Mouse (Mus musculus) hindbrain, embryonic 15.5 days (tissue): ENCODE results near the gene Cdkal1. TPM values are rescaled to one million over a fixed set of nuclear protein-coding genes. Genes with fewer than 3 reads are reported as not detected.

Experiments
- ATAC-seq: fragments of 200-750 bp; cut with Nextera tagmentation; 2 replicates; pipeline ENCODE4 v1.8.0; 2017; ENCODE audit warnings: low read depth, moderate number of reproducible peaks, moderate TSS enrichment; ENCODE audit not compliant: low FRiP score
- H3K27ac ChIP-seq: fragments of 300-500 bp; sonication (generic); replicated peaks from 2 replicates; pipeline ENCODE4 v1.5.1; 2015; ENCODE audit warnings: mild to moderate bottlenecking, inconsistent platforms
- H3K27me3 ChIP-seq: fragments of 300-500 bp; sonication (generic); 2 replicates; pipeline ENCODE4 v1.6.1; 2015; ENCODE audit warnings: control low read depth, inconsistent platforms
- H3K36me3 ChIP-seq: fragments of 300-500 bp; sonication (generic); 2 replicates; pipeline ENCODE4 v1.6.1; 2015; ENCODE audit warnings: control low read depth, inconsistent platforms
- H3K4me1 ChIP-seq: fragments of 300-500 bp; sonication (generic); replicated peaks from 2 replicates; pipeline ENCODE4 v1.6.1; 2015; ENCODE audit warnings: control low read depth, inconsistent platforms
- H3K4me2 ChIP-seq: fragments of 300-500 bp; sonication (generic); 2 replicates; pipeline ENCODE4 v1.6.1; 2015; ENCODE audit warnings: moderate library complexity, mild to moderate bottlenecking, inconsistent platforms
- H3K4me3 ChIP-seq: fragments of 300-500 bp; sonication (generic); 2 replicates; pipeline ENCODE4 v1.5.1; 2015; ENCODE audit warnings: mild to moderate bottlenecking, inconsistent platforms
- H3K9ac ChIP-seq: fragments of 300-500 bp; sonication (generic); 2 replicates; pipeline ENCODE4 v1.6.1; 2015; ENCODE audit warnings: inconsistent platforms
- H3K9me3 ChIP-seq: fragments of 300-500 bp; sonication (generic); 2 replicates; pipeline ENCODE4 v1.6.1; 2016; ENCODE audit warnings: control low read depth, inconsistent platforms
- WGBS: fragments of 180-500 bp; shearing (Covaris S2); methylation state at CpG from one replicate; pipeline ENCODE4 v1.1.7; 2015; 5-methylcytosine and 5-hydroxymethylcytosine counted together
- polyA plus RNA-seq: library from polyadenylated mRNA; unstranded; fragments of >200 nt; fragmentation: Nextera tagmentation; extraction: Ambion mirVana; gene quantifications from 2 replicates; pipeline ENCODE4 v1.2.1, GENCODE M21; 2015

Gene Cdkal1
- polyA plus RNA-seq, 1 experiment from 2014 or later: 20.2 TPM

DNA sequence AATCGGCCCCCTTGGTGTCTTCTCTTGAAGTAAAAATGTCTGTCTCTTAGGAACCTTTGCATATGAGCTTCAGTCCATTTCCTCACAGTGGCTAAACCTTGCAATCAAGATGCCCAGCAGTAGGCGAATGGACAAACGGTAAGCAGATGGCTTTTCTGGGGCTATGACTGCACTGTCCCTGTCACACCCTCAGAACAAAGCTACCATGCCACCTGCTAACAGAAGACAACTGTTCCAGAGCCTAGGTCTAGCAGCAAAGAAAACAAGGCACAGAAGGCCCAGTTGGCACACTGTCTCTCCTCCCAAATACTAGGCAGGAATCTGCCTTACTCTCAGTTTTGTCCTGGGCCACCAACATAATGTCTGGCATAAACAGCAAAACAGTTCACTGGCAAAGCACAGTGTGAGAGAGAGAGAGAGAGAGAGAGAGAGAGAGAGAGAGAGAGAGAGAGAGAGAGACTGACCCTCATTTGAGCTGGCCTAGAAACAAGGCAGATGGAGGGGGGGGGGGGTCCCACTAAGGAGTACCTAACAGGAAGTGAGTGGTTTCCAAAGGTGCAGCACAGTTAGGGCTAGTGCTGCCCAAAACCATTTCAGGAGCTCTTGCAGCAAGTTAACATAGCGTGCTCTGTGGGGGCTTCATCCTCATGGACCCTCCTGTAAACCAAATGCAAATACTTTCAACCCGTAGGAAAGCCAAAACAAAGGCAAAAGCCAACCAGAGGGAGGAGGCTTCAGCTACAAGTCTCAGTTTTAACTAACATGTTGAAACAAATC, 95.6 kb downstream of the Cdkal1 start:
- Histone ChIP-seq H3K9me3 (no peaks in the 10 kb centered on the region), H3K27me3 (no peaks in the 10 kb centered on the region), H3K4me2 (no peak overlapping the region), H3K4me1 (peaks cover 7% of the 10 kb centered on the region; the same call in 1 of the 2 replicates), H3K4me3 (no peak overlapping the region), H3K9ac (no peak overlapping the region), H3K36me3 (no peaks in the 10 kb centered on the region), H3K27ac (peak overlapping the region; percentile 53; the same call in 1 of the 2 replicates)
- WGBS: 59% methylated on average over 5 of the region's 5 CpGs
- ATAC-seq: peak; percentile 72; the same call in 1 of the 2 replicates

GRCm38 (mm10) chr13:29756052-29756451, 99.4 kb downstream of the Cdkal1 start:
- Histone ChIP-seq H3K4me1 (peaks cover 7% of the 10 kb centered on the region; the same call in 1 of the 2 replicates), H3K9me3 (no peaks in the 10 kb centered on the region), H3K4me2 (no peak overlapping the region), H3K36me3 (no peaks in the 10 kb centered on the region), H3K27ac (no peak overlapping the region), H3K9ac (no peak overlapping the region), H3K4me3 (no peak overlapping the region), H3K27me3 (no peaks in the 10 kb centered on the region)
- 86% methylated on average over 3 of the region's 3 CpGs for WGBS
- ATAC-seq: no peak

GRCm38 (mm10) chr13:29753254-29753653, 102.2 kb downstream of the Cdkal1 start:
- Histone ChIP-seq H3K4me2 (no peak overlapping the region), H3K27ac (no peak overlapping the region), H3K4me1 (no peaks in the 10 kb centered on the region), H3K36me3 (no peaks in the 10 kb centered on the region), H3K27me3 (no peaks in the 10 kb centered on the region), H3K9ac (no peak overlapping the region), H3K4me3 (no peak overlapping the region), H3K9me3 (no peaks in the 10 kb centered on the region)
- 74% methylated on average over 3 of the region's 3 CpGs for WGBS
- 0 out of 2 replicates have a peak, but pooled peaks have one; percentile 15 for ATAC-seq

- H3K9me3 ChIP-seq: no peaks in the 10 kb centered on the region
- 89% methylated on average over 6 of the region's 6 CpGs for WGBS
- H3K27ac ChIP-seq: no peak overlapping the region
- H3K4me1 ChIP-seq: no peaks in the 10 kb centered on the region
- no peak overlapping the region for H3K4me3 ChIP-seq
- no peaks in the 10 kb centered on the region for H3K27me3 ChIP-seq
- ATAC-seq: no peak
- no peak overlapping the region for H3K9ac ChIP-seq
- H3K4me2 ChIP-seq: no peak overlapping the region
- no peaks in the 10 kb centered on the region for H3K36me3 ChIP-seq
Measured at GRCm38 (mm10) chr13:29752061-29752460, 103.4 kb downstream of the Cdkal1 start.

- no peaks in the 10 kb centered on the region for H3K36me3 ChIP-seq
- WGBS: 94% methylated on average over 5 of the region's 5 CpGs
- no peaks in the 10 kb centered on the region for H3K27me3 ChIP-seq
- peaks cover 4% of the 10 kb centered on the region; the same call in 1 of the 2 replicates for H3K4me1 ChIP-seq
- H3K9me3 ChIP-seq: no peaks in the 10 kb centered on the region
- ATAC-seq: no peak
- H3K9ac ChIP-seq: no peak overlapping the region
- no peak overlapping the region for H3K27ac ChIP-seq
- H3K4me3 ChIP-seq: no peak overlapping the region
- H3K4me2 ChIP-seq: no peak overlapping the region
Measured at GRCm38 (mm10) chr13:29751201-29751600, 104.3 kb downstream of the Cdkal1 start.

DNA sequence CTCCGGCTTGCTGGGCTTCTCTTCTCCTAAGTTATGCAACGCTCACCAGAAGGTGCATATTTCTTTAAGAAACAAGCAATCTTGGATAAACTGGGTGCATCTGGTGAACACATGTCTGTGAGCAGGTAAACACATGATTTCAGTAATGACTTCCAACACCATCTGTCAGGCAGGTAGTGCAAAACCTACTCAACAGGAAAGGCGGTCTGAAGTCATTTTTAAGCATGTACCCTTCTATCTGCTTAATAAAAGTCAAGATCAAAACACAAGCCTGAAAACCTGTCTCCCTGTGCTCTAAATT, 108.2 kb downstream of the Cdkal1 start:
- H3K4me1 ChIP-seq: peaks cover 4% of the 10 kb centered on the region; the same call in 1 of the 2 replicates
- H3K4me3 ChIP-seq: no peak overlapping the region
- no peak overlapping the region for H3K4me2 ChIP-seq
- WGBS: 82% methylated on average over 3 of the region's 3 CpGs
- 0 out of 2 replicates have a peak overlapping the region, but pooled peaks have one; percentile 11 for H3K27ac ChIP-seq
- no peaks in the 10 kb centered on the region for H3K27me3 ChIP-seq
- H3K9me3 ChIP-seq: no peaks in the 10 kb centered on the region
- H3K36me3 ChIP-seq: no peaks in the 10 kb centered on the region
- no peak overlapping the region for H3K9ac ChIP-seq
- no peak for ATAC-seq

- 61% methylated on average over 9 of the region's 9 CpGs for WGBS
- Histone ChIP-seq H3K4me1 (peaks cover 4% of the 10 kb centered on the region; the same call in 1 of the 2 replicates), H3K27ac (peak overlapping the region; percentile 11; the same call in 1 of the 2 replicates), H3K36me3 (no peaks in the 10 kb centered on the region), H3K9ac (no peak overlapping the region), H3K4me2 (no peak overlapping the region), H3K27me3 (no peaks in the 10 kb centered on the region), H3K9me3 (no peaks in the 10 kb centered on the region), H3K4me3 (no peak overlapping the region)
- ATAC-seq: no peak
Measured at GRCm38 (mm10) chr13:29746501-29747346, 108.8 kb downstream of the Cdkal1 start.

- H3K27ac ChIP-seq: no peak overlapping the region
Measured at GRCm38 (mm10) chr13:29745073-29745472, 110.4 kb downstream of the Cdkal1 start.

DNA sequence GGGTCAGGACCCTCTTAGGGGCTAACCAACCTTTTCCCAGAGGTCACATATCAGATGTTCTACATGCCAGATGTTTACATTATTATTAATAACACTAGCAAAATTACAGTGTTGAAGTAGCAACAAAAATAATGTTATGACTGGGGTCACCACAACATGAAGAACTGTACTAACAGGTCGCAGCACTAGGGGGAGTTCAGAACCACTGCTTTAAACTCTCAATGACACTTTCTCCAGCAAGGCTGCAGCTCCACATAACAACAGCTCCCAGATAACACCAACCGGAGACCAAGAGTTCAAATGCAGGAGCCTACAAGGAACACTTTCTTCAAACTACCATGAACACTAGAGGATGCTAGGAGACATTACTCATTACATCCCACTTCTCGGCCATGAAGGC, 111.3 kb downstream of the Cdkal1 start:
- Histone ChIP-seq H3K4me3 (no peak overlapping the region), H3K27me3 (no peaks in the 10 kb centered on the region), H3K9ac (no peak overlapping the region), H3K27ac (no peak overlapping the region), H3K9me3 (no peaks in the 10 kb centered on the region), H3K4me2 (no peak overlapping the region), H3K4me1 (peaks cover 4% of the 10 kb centered on the region; the same call in 1 of the 2 replicates), H3K36me3 (no peaks in the 10 kb centered on the region)
- WGBS: 89% methylated on average over 3 of the region's 3 CpGs
- ATAC-seq: no peak

More at GRCm38 (mm10) chr13:29745073-29745472, 110.4 kb downstream of the Cdkal1 start:
- ATAC-seq: no peak
- H3K27me3 ChIP-seq: no peaks in the 10 kb centered on the region
- 73% methylated on average over 2 of the region's 2 CpGs for WGBS
- H3K4me3 ChIP-seq: no peak overlapping the region
- H3K4me2 ChIP-seq: no peak overlapping the region
- no peaks in the 10 kb centered on the region for H3K36me3 ChIP-seq
- H3K4me1 ChIP-seq: peaks cover 4% of the 10 kb centered on the region; the same call in 1 of the 2 replicates
- no peaks in the 10 kb centered on the region for H3K9me3 ChIP-seq
- H3K9ac ChIP-seq: no peak overlapping the region

DNA sequence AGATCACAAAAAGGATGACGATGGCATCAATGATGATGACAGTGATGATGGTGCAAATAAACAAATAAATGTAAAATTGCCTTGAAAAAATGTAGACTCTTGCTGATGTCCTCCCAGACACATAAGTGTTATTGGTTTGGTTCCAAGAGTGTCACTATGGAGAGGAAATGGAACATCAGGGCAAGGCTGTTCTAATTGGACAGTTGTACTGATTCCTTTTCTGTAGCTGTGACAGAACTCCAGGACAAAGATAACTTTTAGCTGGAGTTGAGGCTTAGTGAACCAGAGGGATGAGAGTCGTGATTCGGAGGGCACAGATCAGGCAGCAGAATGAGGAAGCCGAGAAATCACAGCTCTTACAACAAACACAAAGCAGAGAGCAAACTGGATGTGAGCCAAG, 111.7 kb downstream of the Cdkal1 start:
- Histone ChIP-seq H3K4me3 (no peak overlapping the region), H3K9ac (no peak overlapping the region), H3K9me3 (no peaks in the 10 kb centered on the region), H3K27ac (no peak overlapping the region), H3K27me3 (no peaks in the 10 kb centered on the region), H3K36me3 (no peaks in the 10 kb centered on the region), H3K4me1 (peaks cover 4% of the 10 kb centered on the region; the same call in 1 of the 2 replicates), H3K4me2 (no peak overlapping the region)
- WGBS: 90% methylated on average over 4 of the region's 4 CpGs
- ATAC-seq: no peak

- no peak overlapping the region for H3K4me2 ChIP-seq
- 0 out of 2 replicates have a peak, but pooled peaks have one; percentile 72 for ATAC-seq
- H3K27me3 ChIP-seq: no peaks in the 10 kb centered on the region
- no peak overlapping the region for H3K4me3 ChIP-seq
- H3K9me3 ChIP-seq: no peaks in the 10 kb centered on the region
- WGBS: 56% methylated on average over 5 of the region's 5 CpGs
- H3K9ac ChIP-seq: no peak overlapping the region
- H3K36me3 ChIP-seq: no peaks in the 10 kb centered on the region
- H3K4me1 ChIP-seq: no peaks in the 10 kb centered on the region
- H3K27ac ChIP-seq: no peak overlapping the region
Measured at GRCm38 (mm10) chr13:29737675-29738461, 117.6 kb downstream of the Cdkal1 start.
